In genomic region chr3:97742841-97743240, GRCm38 (mm10) we compare ENCODE assay signal across 26 mouse cellular contexts.
DNase-seq lines count a peak whose midpoint lies in the region; ATAC-seq and TF ChIP-seq lines count a peak whose summit lies in the region.
"Had no signal": no experiment of that assay in that cellular context is flagged by ENCODE, and none has a peak within 500 bp of the region (broad histone marks: within the 10 kb centered on the region; RNA-seq: fewer than 3 reads in every experiment).

No protein-coding gene starts in this region.

- no peaks in the 10 kb centered on the region for H3K4me1 ChIP-seq in kidney, embryonic 15.5 days
- H3K4me1 ChIP-seq: embryonic facial prominence, embryonic 10.5 days; embryonic facial prominence, embryonic 13.5 days; forebrain, embryonic 12.5 days; forebrain, embryonic 15.5 days; heart, embryonic 10.5 days; hindbrain, embryonic 12.5 days; hindbrain, embryonic 15.5 days had no signal

- no peak overlapping the region for H3K4me2 ChIP-seq in kidney, embryonic 15.5 days
- H3K4me2 ChIP-seq: embryonic facial prominence, embryonic 13.5 days; forebrain, embryonic 12.5 days; forebrain, embryonic 15.5 days; hindbrain, embryonic 12.5 days; hindbrain, embryonic 15.5 days had no signal

- H3K4me3 ChIP-seq in kidney, embryonic 15.5 days (replicated peaks): no peak overlapping the region
- no peak overlapping the region for H3K4me3 ChIP-seq in layer of hippocampus, adult 2 months
- H3K4me3 ChIP-seq: embryonic facial prominence, embryonic 10.5 days; embryonic facial prominence, embryonic 13.5 days; erythroblast, embryonic 14.5 days; forebrain, embryonic 12.5 days; forebrain, embryonic 15.5 days; heart, adult 2 months; heart, embryonic 10.5 days; hindbrain, embryonic 12.5 days; hindbrain, embryonic 15.5 days had no signal

- ATAC-seq in kidney, embryonic 15.5 days (replicated peaks; ENCODE audit: low FRiP score): no peak
- ATAC-seq: forebrain, embryonic 15.5 days; intestine, postnatal 0 days; Patski had no signal

- H3K9me3 ChIP-seq in kidney, embryonic 15.5 days (replicated peaks): no peaks in the 10 kb centered on the region
- H3K9me3 ChIP-seq: embryonic facial prominence, embryonic 10.5 days; embryonic facial prominence, embryonic 13.5 days; forebrain, embryonic 12.5 days; forebrain, embryonic 15.5 days; G1E; heart, embryonic 10.5 days; hindbrain, embryonic 12.5 days; hindbrain, embryonic 15.5 days had no signal

- no peak for TF ChIP-seq CTCF in layer of hippocampus, adult 2 months (conservative IDR thresholded peaks at IDR 0.05)

- DNase-seq in cerebellum, adult 11 months: peak; percentile 58
- no peak for DNase-seq in cerebellum, postnatal 4 days (ENCODE audit: low spot score in 2 of 2)
- DNase-seq in cerebellum, adult 11-12 months: peak; percentile 82
- DNase-seq in cerebellum, adult 8-10 months: peak; percentile 59
- peak; percentile 69 to 75 for DNase-seq in cerebellum, postnatal 25 days
- no peak for DNase-seq in right cerebral cortex, adult 2 months (ENCODE audit: low spot score in 2 of 2)
- no peak for DNase-seq in layer of hippocampus, adult 2 months (ENCODE audit: low spot score in 2 of 2)
- DNase-seq: adrenal gland, postnatal 10 days; adrenal gland, postnatal 36 days; B cell, adult 2 months; gastrocnemius, postnatal 25 days; kidney, adult 2 months had no signal

- H3K27me3 ChIP-seq in kidney, embryonic 15.5 days: no peaks in the 10 kb centered on the region
- H3K27me3 ChIP-seq: CH12.LX; embryonic facial prominence, embryonic 13.5 days; forebrain, embryonic 12.5 days; forebrain, embryonic 15.5 days; hindbrain, embryonic 12.5 days; hindbrain, embryonic 15.5 days; Patski had no signal

- peaks cover 87% of the 10 kb centered on the region for H3K36me3 ChIP-seq in kidney, embryonic 15.5 days

- no peak overlapping the region for H3K9ac ChIP-seq in kidney, embryonic 15.5 days
- H3K9ac ChIP-seq: embryonic facial prominence, embryonic 13.5 days; forebrain, embryonic 12.5 days; forebrain, embryonic 15.5 days; hindbrain, embryonic 12.5 days; hindbrain, embryonic 15.5 days had no signal

- 95% methylated on average over 8 of the region's 8 CpGs for WGBS in kidney, embryonic 15.5 days

- no peak overlapping the region for H3K27ac ChIP-seq in kidney, embryonic 15.5 days
- no peak overlapping the region for H3K27ac ChIP-seq in layer of hippocampus, adult 2 months
- H3K27ac ChIP-seq: embryonic facial prominence, embryonic 10.5 days; embryonic facial prominence, embryonic 13.5 days; forebrain, embryonic 12.5 days; forebrain, embryonic 15.5 days; heart, adult 2 months; heart, embryonic 10.5 days; hindbrain, embryonic 12.5 days; hindbrain, embryonic 15.5 days had no signal

Comparison
In these comparisons a context has a peak if more than half of its experiments do, and no peak if none do; other contexts are left out.
1. DNase-seq: peak in cerebellum, adult 11 months (single experiment), cerebellum, adult 11-12 months (single experiment), cerebellum, adult 8-10 months (single experiment) and cerebellum, postnatal 25 days (2 of 2); none in cerebellum, postnatal 4 days (0 of 2), right cerebral cortex, adult 2 months (0 of 2) and layer of hippocampus, adult 2 months (0 of 2).